Mouse (Mus musculus): ENCODE results near the gene Fignl1. TPM values are rescaled to one million over a fixed set of nuclear protein-coding genes. Genes with fewer than 3 reads are reported as not detected.

The Fignl1 gene
- polyA plus RNA-seq, 1 experiment from 2014 or later, result 41.8 TPM

DNA sequence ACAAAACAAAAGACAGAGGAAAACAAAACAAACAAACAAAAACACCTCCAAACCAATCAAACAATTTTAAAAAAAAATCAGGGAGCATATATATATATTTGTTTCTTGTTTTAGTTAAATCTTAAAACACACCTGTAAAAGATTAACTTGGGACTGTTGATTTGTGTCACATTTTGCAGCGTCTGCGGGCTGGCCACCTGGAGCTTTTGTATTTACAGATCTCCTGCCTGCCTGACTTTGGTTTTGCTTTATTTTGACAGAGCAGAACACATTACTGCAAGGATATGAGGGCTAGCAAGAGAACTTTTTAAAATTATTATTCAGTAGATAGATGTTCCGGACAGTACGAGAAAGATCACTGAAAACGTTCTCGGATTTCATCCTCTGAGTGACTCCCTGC lies 22.8 kb upstream of the Fignl1 start:
- Histone ChIP-seq H3K9me3 (no peaks in the 10 kb centered on the region), H3K36me3 (no peaks in the 10 kb centered on the region), H3K27me3 (no peaks in the 10 kb centered on the region), H3K27ac (peak overlapping the region; percentile 80), H3K9ac (no peak overlapping the region), H3K4me1 (peaks cover 57% of the 10 kb centered on the region), H3K4me2 (no peak overlapping the region), H3K4me3 (no peak overlapping the region)
- ATAC-seq (ENCODE audit: insufficient number of reproducible peaks, low FRiP score, low TSS enrichment, low read depth), result no peak
- 25% methylated on average over 6 of the region's 6 CpGs for WGBS

- H3K36me3 ChIP-seq, result no peaks in the 10 kb centered on the region
- no peak overlapping the region for H3K4me3 ChIP-seq
- no peaks in the 10 kb centered on the region for H3K27me3 ChIP-seq
- WGBS, result 22% methylated on average over 12 of the region's 12 CpGs
- H3K9me3 ChIP-seq, result no peaks in the 10 kb centered on the region
- peak overlapping the region; percentile 77 for H3K27ac ChIP-seq
- no peak overlapping the region for H3K4me2 ChIP-seq
- peaks cover 55% of the 10 kb centered on the region for H3K4me1 ChIP-seq
- no peak overlapping the region for H3K9ac ChIP-seq
- no peak for ATAC-seq (ENCODE audit: insufficient number of reproducible peaks, low FRiP score, low TSS enrichment, low read depth)
Observed at GRCm38 (mm10) chr11:11830884-11831495, 22.2 kb upstream of the Fignl1 start.

- WGBS, result 28% methylated on average over 11 of the region's 11 CpGs
- H3K36me3 ChIP-seq, result no peaks in the 10 kb centered on the region
- H3K9ac ChIP-seq, result no peak overlapping the region
- no peak overlapping the region for H3K4me3 ChIP-seq
- H3K27me3 ChIP-seq, result no peaks in the 10 kb centered on the region
- H3K27ac ChIP-seq, result peak overlapping the region; percentile 88
- no peaks in the 10 kb centered on the region for H3K9me3 ChIP-seq
- 0 out of 2 replicates have a peak, but pooled peaks have one; percentile 45 for ATAC-seq (ENCODE audit: insufficient number of reproducible peaks, low FRiP score, low TSS enrichment, low read depth)
- H3K4me2 ChIP-seq, result 0 out of 2 replicates have a peak overlapping the region, but pooled peaks have one; percentile 12
- peaks cover 67% of the 10 kb centered on the region for H3K4me1 ChIP-seq
Observed at GRCm38 (mm10) chr11:11829161-11830000, 20.6 kb upstream of the Fignl1 start.

GRCm38 (mm10) chr11:11828761-11829160 lies 20.0 kb upstream of the Fignl1 start:
- Histone ChIP-seq H3K9me3 (no peaks in the 10 kb centered on the region), H3K36me3 (no peaks in the 10 kb centered on the region), H3K4me3 (no peak overlapping the region), H3K27me3 (no peaks in the 10 kb centered on the region), H3K4me1 (peaks cover 74% of the 10 kb centered on the region), H3K9ac (no peak overlapping the region), H3K4me2 (0 out of 2 replicates have a peak overlapping the region, but pooled peaks have one; percentile 12), H3K27ac (peak overlapping the region; percentile 88)
- ATAC-seq (ENCODE audit: insufficient number of reproducible peaks, low FRiP score, low TSS enrichment, low read depth), result no peak
- whole genome bisulfite sequencing, result 21% methylated on average over 6 of the region's 6 CpGs

DNA sequence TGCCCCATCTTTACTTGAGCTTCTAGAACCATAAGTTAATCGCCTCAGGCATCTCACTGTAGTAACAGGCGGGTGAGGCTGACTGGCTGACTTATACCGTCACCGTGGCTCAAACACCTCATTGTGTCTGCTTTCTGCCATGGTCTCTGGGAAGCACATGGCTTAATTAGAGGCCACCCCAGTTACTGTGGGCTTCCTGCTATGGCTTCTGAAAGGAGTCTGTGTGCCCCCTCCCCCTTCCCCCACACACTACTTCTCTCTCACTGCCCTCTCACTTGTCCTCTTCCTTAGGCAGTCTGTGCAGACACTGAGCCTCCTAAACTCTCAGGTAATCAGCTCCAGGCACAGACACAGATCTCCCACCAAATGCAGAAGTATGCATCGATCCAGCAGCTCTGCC lies 19.5 kb upstream of the Fignl1 start:
- peak; percentile 32; the same call in 1 of the 2 replicates for ATAC-seq (ENCODE audit: insufficient number of reproducible peaks, low FRiP score, low TSS enrichment, low read depth)
- 0 out of 2 replicates have a peak overlapping the region, but pooled peaks have one; percentile 12 for H3K4me2 ChIP-seq
- no peaks in the 10 kb centered on the region for H3K9me3 ChIP-seq
- no peak overlapping the region for H3K4me3 ChIP-seq
- H3K27ac ChIP-seq, result peak overlapping the region; percentile 88
- no peaks in the 10 kb centered on the region for H3K27me3 ChIP-seq
- H3K36me3 ChIP-seq, result no peaks in the 10 kb centered on the region
- H3K4me1 ChIP-seq, result peaks cover 75% of the 10 kb centered on the region
- no peak overlapping the region for H3K9ac ChIP-seq
- 19% methylated on average over 5 of the region's 5 CpGs for WGBS

GRCm38 (mm10) chr11:11826475-11826874 lies 17.7 kb upstream of the Fignl1 start:
- Histone ChIP-seq H3K4me3 (no peak overlapping the region), H3K9ac (no peak overlapping the region), H3K4me1 (peaks cover 75% of the 10 kb centered on the region), H3K36me3 (no peaks in the 10 kb centered on the region), H3K4me2 (no peak overlapping the region), H3K27ac (peak overlapping the region; percentile 95), H3K27me3 (no peaks in the 10 kb centered on the region), H3K9me3 (no peaks in the 10 kb centered on the region)
- no peak for ATAC-seq (ENCODE audit: insufficient number of reproducible peaks, low FRiP score, low TSS enrichment, low read depth)

GRCm38 (mm10) chr11:11825670-11826069 lies 16.9 kb upstream of the Fignl1 start:
- Histone ChIP-seq H3K9me3 (no peaks in the 10 kb centered on the region), H3K9ac (no peak overlapping the region)
- WGBS, result 53% methylated on average over 6 of the region's 6 CpGs

GRCm38 (mm10) chr11:11824970-11825635 lies 16.3 kb upstream of the Fignl1 start:
- H3K4me2 ChIP-seq, result no peak overlapping the region
- no peak overlapping the region for H3K4me3 ChIP-seq
- H3K9me3 ChIP-seq, result no peaks in the 10 kb centered on the region
- H3K36me3 ChIP-seq, result no peaks in the 10 kb centered on the region
- 42% methylated on average over 3 of the region's 3 CpGs for WGBS
- H3K9ac ChIP-seq, result no peak overlapping the region
- H3K4me1 ChIP-seq, result peaks cover 77% of the 10 kb centered on the region
- no peaks in the 10 kb centered on the region for H3K27me3 ChIP-seq
- no peak for ATAC-seq (ENCODE audit: insufficient number of reproducible peaks, low FRiP score, low TSS enrichment, low read depth)
- peak overlapping the region; percentile 95 for H3K27ac ChIP-seq

More at GRCm38 (mm10) chr11:11825670-11826069, 16.9 kb upstream of the Fignl1 start:
- peaks cover 76% of the 10 kb centered on the region for H3K4me1 ChIP-seq
- H3K4me3 ChIP-seq, result no peak overlapping the region
- ATAC-seq (ENCODE audit: insufficient number of reproducible peaks, low FRiP score, low TSS enrichment, low read depth), result no peak
- no peak overlapping the region for H3K4me2 ChIP-seq
- H3K27me3 ChIP-seq, result no peaks in the 10 kb centered on the region
- H3K36me3 ChIP-seq, result no peaks in the 10 kb centered on the region
- peak overlapping the region; percentile 95 for H3K27ac ChIP-seq

GRCm38 (mm10) chr11:11823980-11824911 lies 15.5 kb upstream of the Fignl1 start:
- Histone ChIP-seq H3K4me2 (no peak overlapping the region), H3K27ac (peak overlapping the region; percentile 95), H3K4me3 (no peak overlapping the region), H3K4me1 (peaks cover 72% of the 10 kb centered on the region), H3K9me3 (no peaks in the 10 kb centered on the region), H3K36me3 (no peaks in the 10 kb centered on the region), H3K9ac (no peak overlapping the region), H3K27me3 (no peaks in the 10 kb centered on the region)
- ATAC-seq (ENCODE audit: insufficient number of reproducible peaks, low FRiP score, low TSS enrichment, low read depth), result peak; percentile 45
- WGBS, result 39% methylated on average over 12 of the region's 12 CpGs

GRCm38 (mm10) chr11:11822181-11823095 lies 13.7 kb upstream of the Fignl1 start:
- Histone ChIP-seq H3K9me3 (no peaks in the 10 kb centered on the region), H3K9ac (no peak overlapping the region), H3K4me3 (no peak overlapping the region), H3K27ac (peak overlapping the region; percentile 95), H3K27me3 (no peaks in the 10 kb centered on the region), H3K4me2 (no peak overlapping the region), H3K4me1 (peaks cover 58% of the 10 kb centered on the region), H3K36me3 (no peaks in the 10 kb centered on the region)
- 15% methylated on average over 20 of the region's 20 CpGs for WGBS
- ATAC-seq (ENCODE audit: insufficient number of reproducible peaks, low FRiP score, low TSS enrichment, low read depth), result no peak

Data from limb, embryonic 15.5 days (tissue).